Mouse (Mus musculus) cerebellum, postnatal 36 days (tissue): ENCODE results near the gene Mybl2.
A peak's percentile ranks its signal among the peaks of the same experiment; 100 is the strongest.

ENCODE experiments used
- DNase-seq, 2 experiments: peaks; one replicate each; pipeline ENCODE4 v3.0.0; 2021 to 2022; ENCODE audit warnings: mixed read lengths in 2 of 2

Mybl2 gene

GRCm38 (mm10) chr2:163120626-163121352 lies 66.3 kb downstream of the Mybl2 start:
- DNase-seq: no peak

- DNase-seq: no peak
Measured at GRCm38 (mm10) chr2:163121353-163121660, 66.8 kb downstream of the Mybl2 start.

- peak; percentile 40 to 56 for DNase-seq
Measured at GRCm38 (mm10) chr2:163122319-163122718, 67.8 kb downstream of the Mybl2 start.

- no peak for DNase-seq
Measured at GRCm38 (mm10) chr2:163123496-163123895, 69.0 kb downstream of the Mybl2 start.

- DNase-seq: no peak
Measured at GRCm38 (mm10) chr2:163130837-163131236, 76.3 kb downstream of the Mybl2 start.

- DNase-seq: no peak
Measured at GRCm38 (mm10) chr2:163132314-163132713, 77.8 kb downstream of the Mybl2 start.
